Mouse (Mus musculus): ENCODE results near the gene Sdk1.

DNA sequence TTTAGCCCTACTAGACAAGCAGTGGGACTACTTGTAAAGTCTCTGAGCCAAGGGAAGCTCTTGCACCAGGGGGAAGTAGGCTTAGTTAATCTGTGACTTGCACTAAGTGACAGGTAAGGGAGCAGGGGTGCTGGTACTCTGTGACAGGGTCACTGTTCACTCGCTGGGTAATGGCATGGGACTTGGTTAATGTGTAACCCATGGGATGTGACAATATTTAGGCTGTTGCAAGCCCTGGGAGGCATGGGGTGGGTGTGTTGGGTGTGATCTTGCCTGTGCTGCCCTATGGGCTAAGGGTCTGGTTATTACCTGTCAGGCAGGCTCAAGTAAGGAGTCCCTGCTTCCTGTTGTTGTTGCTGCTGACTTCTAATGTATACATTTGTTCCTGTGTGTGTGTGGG is 616.5 kb downstream of the Sdk1 start:
- no peak for TF ChIP-seq MAFK (IDR thresholded peaks at IDR 0.05; ENCODE audit: insufficient read depth, low read depth, low read length)
- no peak for TF ChIP-seq ZC3H11A (IDR thresholded peaks at IDR 0.05; ENCODE audit: borderline replicate concordance, low read depth, low read length)
- TF ChIP-seq CHD2 (IDR thresholded peaks at IDR 0.05; ENCODE audit: low read depth, low read length) = no peak
- no peak for TF ChIP-seq HCFC1 (IDR thresholded peaks at IDR 0.05; ENCODE audit: borderline replicate concordance, insufficient read depth, low read length)
- TF ChIP-seq ZNF384 (IDR thresholded peaks at IDR 0.05; ENCODE audit: low read depth, low read length) = no peak
